Mouse (Mus musculus) heart, postnatal 0 days (tissue): ENCODE measurements around the gene Ildr2.

Source experiments
- CTCF ChIP-seq: IDR thresholded peaks from 2 replicates; pipeline ENCODE4 v1.5.1; 2016; ENCODE audit warnings: antibody characterized with exemption, control low read depth, low read depth
- EP300 ChIP-seq: IDR thresholded peaks from 2 replicates; pipeline ENCODE4 v1.6.1; 2016; ENCODE audit warnings: antibody characterized with exemption, low read depth

DNA sequence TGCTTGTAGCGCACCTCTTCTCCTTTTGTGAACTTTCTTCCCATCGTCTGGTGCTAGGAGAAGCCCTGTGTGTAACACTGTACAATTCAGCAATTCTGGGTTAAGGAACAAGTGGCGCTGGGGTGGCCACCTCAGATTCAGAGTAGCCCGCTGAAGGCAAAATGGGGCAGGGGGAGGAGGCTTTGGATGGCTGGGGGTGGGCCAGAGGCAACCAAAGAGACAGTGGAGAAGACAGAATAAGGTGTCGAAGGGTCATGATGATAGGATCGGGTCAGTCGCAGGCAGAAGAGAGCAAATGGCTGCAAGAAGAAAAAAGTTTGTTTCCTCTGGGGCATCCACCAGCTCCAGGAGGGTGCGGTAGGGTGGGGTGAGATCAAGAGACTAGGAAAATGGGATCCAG, 1.2 kb downstream of the Ildr2 start:
- TF ChIP-seq CTCF = no peak
- no peak for TF ChIP-seq EP300
